Mouse (Mus musculus): Measurements from ENCODE around the gene Errfi1.
A peak's percentile ranks its signal among the peaks of the same experiment; 100 is the strongest.
"Not testable (repeated sequence)": the region's sequence is repeated elsewhere in the genome, so short reads cannot be mapped to it uniquely, and the experiment has no call there.

The Errfi1 gene

GRCm38 (mm10) chr4:150846316-150846715 is 7.4 kb upstream of the Errfi1 start:
- no peak for DNase-seq (ENCODE audit: low read depth)

GRCm38 (mm10) chr4:150849964-150850363 is 3.8 kb upstream of the Errfi1 start:
- DNase-seq (ENCODE audit: low read depth) = peak; percentile 35

GRCm38 (mm10) chr4:150850893-150851292 is 2.8 kb upstream of the Errfi1 start:
- no peak for DNase-seq (ENCODE audit: low read depth)

- DNase-seq (ENCODE audit: low read depth) = no peak
Observed at GRCm38 (mm10) chr4:150852045-150852444, 1.7 kb upstream of the Errfi1 start.

GRCm38 (mm10) chr4:150852479-150852878 is 1.2 kb upstream of the Errfi1 start:
- DNase-seq (ENCODE audit: low read depth) = peak; percentile 20

- DNase-seq (ENCODE audit: low read depth) = peak; percentile 96
Observed at GRCm38 (mm10) chr4:150854839-150855246, 1.1 kb downstream of the Errfi1 start.

GRCm38 (mm10) chr4:150855346-150855745 is 1.6 kb downstream of the Errfi1 start:
- no peak for DNase-seq (ENCODE audit: low read depth)

GRCm38 (mm10) chr4:150860526-150860925 is 6.8 kb downstream of the Errfi1 start:
- DNase-seq (ENCODE audit: low read depth) = no peak

- no peak for DNase-seq (ENCODE audit: low read depth)
Observed at GRCm38 (mm10) chr4:150861161-150861560, 7.4 kb downstream of the Errfi1 start.

- no peak for DNase-seq (ENCODE audit: low read depth)
Observed at GRCm38 (mm10) chr4:150862626-150863375, 9.1 kb downstream of the Errfi1 start.

GRCm38 (mm10) chr4:150865371-150865770 is 11.7 kb downstream of the Errfi1 start:
- peak; percentile 66 for DNase-seq (ENCODE audit: low read depth)

GRCm38 (mm10) chr4:150866069-150866468 is 12.3 kb downstream of the Errfi1 start:
- no peak for DNase-seq (ENCODE audit: low read depth)

GRCm38 (mm10) chr4:150866494-150866893 is 12.8 kb downstream of the Errfi1 start:
- no peak for DNase-seq (ENCODE audit: low read depth)

GRCm38 (mm10) chr4:150868161-150868560 is 14.4 kb downstream of the Errfi1 start:
- no peak for DNase-seq (ENCODE audit: low read depth)

- no peak for DNase-seq (ENCODE audit: low read depth)
Observed at GRCm38 (mm10) chr4:150868859-150869258, 15.1 kb downstream of the Errfi1 start.

GRCm38 (mm10) chr4:150869276-150870197 is 15.8 kb downstream of the Errfi1 start:
- no peak for DNase-seq (ENCODE audit: low read depth)

GRCm38 (mm10) chr4:150870963-150871391 is 17.3 kb downstream of the Errfi1 start:
- no peak for DNase-seq (ENCODE audit: low read depth)

GRCm38 (mm10) chr4:150871392-150872138 is 17.8 kb downstream of the Errfi1 start:
- DNase-seq (ENCODE audit: low read depth) = no peak

- DNase-seq (ENCODE audit: low read depth) = no peak
Observed at GRCm38 (mm10) chr4:150872139-150872651, 18.5 kb downstream of the Errfi1 start.

- DNase-seq (ENCODE audit: low read depth) = no peak
Observed at GRCm38 (mm10) chr4:150872681-150873080, 19.0 kb downstream of the Errfi1 start.

- not testable (repeated sequence) for DNase-seq (ENCODE audit: low read depth)
Observed at GRCm38 (mm10) chr4:150874416-150874815, 20.7 kb downstream of the Errfi1 start.

GRCm38 (mm10) chr4:150875393-150875792 is 21.7 kb downstream of the Errfi1 start:
- no peak for DNase-seq (ENCODE audit: low read depth)

Data from induced T-regulatory cell, adult 2 months (primary cell).